ENCODE assay signal across 9 mouse cellular contexts in genomic region chr3:87411150-87411549, GRCm38 (mm10). TPM values are rescaled to one million over a fixed set of nuclear protein-coding genes. Genes with fewer than 3 reads are reported as not detected.
DNase-seq lines count a peak whose midpoint lies in the region; ATAC-seq and TF ChIP-seq lines count a peak whose summit lies in the region.
"Had no signal": no experiment of that assay in that cellular context is flagged by ENCODE, and none has a peak within 500 bp of the region (broad histone marks: within the 10 kb centered on the region; RNA-seq: fewer than 3 reads in every experiment).

No protein-coding gene starts in this region.

- H3K4me3 ChIP-seq in forebrain, embryonic 16.5 days (replicated peaks; ENCODE audit: low read length) = no peak overlapping the region
- H3K4me3 ChIP-seq in liver, postnatal 0 days (ENCODE audit: low read depth, low read length) = no peak overlapping the region

- no peaks in the 10 kb centered on the region for H3K36me3 ChIP-seq in forebrain, embryonic 16.5 days (ENCODE audit: control insufficient read depth, insufficient read depth)
- no peaks in the 10 kb centered on the region for H3K36me3 ChIP-seq in liver, postnatal 0 days (replicated peaks; ENCODE audit: insufficient read depth, low read length)

- peak; percentile 58; the same call in 1 of the 2 replicates for ATAC-seq in forebrain, embryonic 16.5 days
- ATAC-seq in liver, postnatal 0 days = peak; percentile 48
- peak; percentile 59 for ATAC-seq in neutrophil, adult 5-6 weeks (ENCODE audit: extremely low read depth, insufficient number of reproducible peaks, low FRiP score, poor library complexity, severe bottlenecking)

- H3K9me3 ChIP-seq in forebrain, embryonic 16.5 days (ENCODE audit: control insufficient read depth, low read length) = no peaks in the 10 kb centered on the region
- H3K9me3 ChIP-seq in liver, postnatal 0 days (ENCODE audit: low read length) = no peaks in the 10 kb centered on the region

- H3K27me3 ChIP-seq in forebrain, embryonic 16.5 days (replicated peaks; ENCODE audit: control insufficient read depth, insufficient read depth, low read length) = no peaks in the 10 kb centered on the region
- no peaks in the 10 kb centered on the region for H3K27me3 ChIP-seq in liver, postnatal 0 days (ENCODE audit: insufficient read depth, low read length)

- peak; percentile 46 to 63 for DNase-seq in spleen, adult 18-20 months
- DNase-seq in spleen, adult 12 weeks (ENCODE audit: low spot score) = no peak
- DNase-seq in cerebellum, adult 18-20 months = peak; percentile 36 to 43
- DNase-seq in kidney, adult 18-20 months = peak; percentile 31
- peak; percentile 66 for DNase-seq in liver, postnatal 0 days
- peak; percentile 58 for DNase-seq in thymus, postnatal 25 days

- TF ChIP-seq EP300 in liver, postnatal 0 days (IDR thresholded peaks at IDR 0.05; ENCODE audit: low read depth) = no peak

- no peak overlapping the region for H3K9ac ChIP-seq in forebrain, embryonic 16.5 days (replicated peaks; ENCODE audit: low read depth, low read length)
- no peak overlapping the region for H3K9ac ChIP-seq in liver, postnatal 0 days (replicated peaks)

- H3K4me2 ChIP-seq in forebrain, embryonic 16.5 days (ENCODE audit: low read length) = no peak overlapping the region
- H3K4me2 ChIP-seq in liver, postnatal 0 days (ENCODE audit: low read depth, low read length) = no peak overlapping the region

- no peak overlapping the region for H3K27ac ChIP-seq in forebrain, embryonic 16.5 days (ENCODE audit: low read length)
- no peak overlapping the region for H3K27ac ChIP-seq in liver, postnatal 0 days (ENCODE audit: low read depth)

- peak; percentile 91 for TF ChIP-seq CTCF in liver, postnatal 0 days (IDR thresholded peaks at IDR 0.05; ENCODE audit: low read depth)

- no peaks in the 10 kb centered on the region for H3K4me1 ChIP-seq in forebrain, embryonic 16.5 days (replicated peaks; ENCODE audit: control insufficient read depth, insufficient read depth, low read length)
- no peaks in the 10 kb centered on the region for H3K4me1 ChIP-seq in liver, postnatal 0 days (ENCODE audit: insufficient read depth)

- 11% methylated on average over 12 of the region's 12 CpGs for WGBS in forebrain, embryonic 16.5 days
- WGBS in liver, postnatal 0 days (ENCODE audit: insufficient replicate concordance) = 16% methylated on average over 12 of the region's 12 CpGs

RNA-seq across cellular contexts. Expression of gene Fcrl5, which starts 24.4 kb away (rescaled TPM):
- polyA plus RNA-seq in forebrain, embryonic 16.5 days (2015; fragmentation: Nextera tagmentation; extraction: Ambion mirVana) = not detected in 2 replicates
- not detected in 2 replicates for polyA plus RNA-seq in liver, postnatal 0 days (2015; fragmentation: Nextera tagmentation; extraction: Ambion mirVana)
- 1.1 and 2.0 TPM in 2 replicates for total RNA-seq in neutrophil, adult 5-6 weeks (2017)
- total RNA-seq: gastrocnemius, postnatal 36 days had no signal

RNA-seq across cellular contexts. Expression of gene Fcrl1, which starts 35.0 kb away (rescaled TPM):
- polyA plus RNA-seq in forebrain, embryonic 16.5 days (2015; fragmentation: Nextera tagmentation; extraction: Ambion mirVana) = 0.17 TPM in 1 of 2 replicates, not detected in the other
- 0.95 and 1.7 TPM in 2 replicates for polyA plus RNA-seq in liver, postnatal 0 days (2015; fragmentation: Nextera tagmentation; extraction: Ambion mirVana)
- total RNA-seq in neutrophil, adult 5-6 weeks (2017) = 148 and 155 TPM in 2 replicates
- total RNA-seq: gastrocnemius, postnatal 36 days had no signal

RNA-seq across cellular contexts. Expression of gene Cd5l, which starts 53.5 kb away (rescaled TPM):
- 0.15 TPM in 1 of 2 replicates, not detected in the other for polyA plus RNA-seq in forebrain, embryonic 16.5 days (2015; fragmentation: Nextera tagmentation; extraction: Ambion mirVana)
- polyA plus RNA-seq in liver, postnatal 0 days (2015; fragmentation: Nextera tagmentation; extraction: Ambion mirVana) = 64.4 and 70.9 TPM in 2 replicates
- not detected in 2 replicates for total RNA-seq in neutrophil, adult 5-6 weeks (2017)
- total RNA-seq: gastrocnemius, postnatal 36 days had no signal

Comparison
In these comparisons a context has a peak if more than half of its experiments do, and no peak if none do; other contexts are left out.
1. RNA of gene Cd5l, which starts 53.5 kb away (polyA plus RNA-seq): 64.4 to 70.9 TPM in liver, postnatal 0 days; 0.15 TPM in forebrain, embryonic 16.5 days; every median in the first group is over 10 times any median in the second.
2. Peak in every context shown above with its lines, with median percentiles within 50 percentile points of each other: ATAC-seq.